Mouse (Mus musculus) heart, embryonic 16.5 days (tissue): ENCODE results near the gene Gm21188. TPM values are rescaled to one million over a fixed set of nuclear protein-coding genes. Genes with fewer than 3 reads are reported as not detected.
"Not testable (repeated sequence)": the region's sequence is repeated elsewhere in the genome, so short reads cannot be mapped to it uniquely, and the experiment has no call there.

Experiments
- ATAC-seq: fragments of 200-750 bp; cut with Nextera tagmentation; replicated peaks from 2 replicates; pipeline ENCODE4 v1.8.0; 2017; ENCODE audit warnings: moderate number of reproducible peaks; ENCODE audit not compliant: insufficient read depth, low FRiP score; ENCODE audit errors: extremely low read depth
- H3K27ac ChIP-seq: fragments of 300-500 bp; sonication (generic); 2 replicates; pipeline ENCODE4 v1.5.1; 2014; ENCODE audit warnings: mild to moderate bottlenecking, low read length, control low read depth, moderate library complexity
- H3K27me3 ChIP-seq: fragments of 300-500 bp; sonication (generic); 2 replicates; pipeline ENCODE4 v1.6.1; 2014; ENCODE audit warnings: low read length, mixed read lengths; ENCODE audit not compliant: control insufficient read depth, insufficient read depth
- H3K36me3 ChIP-seq: fragments of 300-500 bp; sonication (generic); 2 replicates; pipeline ENCODE4 v1.6.1; 2014; ENCODE audit not compliant: control insufficient read depth, insufficient read depth
- H3K4me1 ChIP-seq: fragments of 300-500 bp; sonication (generic); 2 replicates; pipeline ENCODE4 v1.6.1; 2014; ENCODE audit warnings: low read length, mixed read lengths; ENCODE audit not compliant: control insufficient read depth, insufficient read depth
- H3K4me2 ChIP-seq: fragments of 300-500 bp; sonication (generic); 2 replicates; pipeline ENCODE4 v1.6.1; 2014; ENCODE audit warnings: low read depth, mild to moderate bottlenecking, control low read depth, low read length
- H3K4me3 ChIP-seq: fragments of 300-500 bp; sonication (generic); 2 replicates; pipeline ENCODE4 v1.5.1; 2014; ENCODE audit warnings: mild to moderate bottlenecking, control low read depth, low read length
- H3K9ac ChIP-seq: fragments of 300-500 bp; sonication (generic); 2 replicates; pipeline ENCODE4 v1.6.1; 2014; ENCODE audit warnings: low read length, control low read depth
- H3K9me3 ChIP-seq: fragments of 300-500 bp; sonication (generic); replicated peaks from 2 replicates; pipeline ENCODE4 v1.6.1; 2016; ENCODE audit warnings: low read length; ENCODE audit not compliant: control insufficient read depth
- WGBS: fragments of 180-500 bp; shearing (Covaris S2); extraction: QIAGEN DNeasy Blood & Tissue Kit; methylation state at CpG from one replicate; pipeline ENCODE4 v1.1.7; 2014; 5-methylcytosine and 5-hydroxymethylcytosine counted together
- polyA plus RNA-seq: library from polyadenylated mRNA; unstranded; fragments of >200 nt; fragmentation: Nextera tagmentation; extraction: Ambion mirVana; gene quantifications from 2 replicates; pipeline ENCODE4 v1.2.1, GENCODE M21; 2015

Gene Gm21188
- polyA plus RNA-seq, result 0.14 TPM in 1 of 2 replicates, not detected in the other

DNA sequence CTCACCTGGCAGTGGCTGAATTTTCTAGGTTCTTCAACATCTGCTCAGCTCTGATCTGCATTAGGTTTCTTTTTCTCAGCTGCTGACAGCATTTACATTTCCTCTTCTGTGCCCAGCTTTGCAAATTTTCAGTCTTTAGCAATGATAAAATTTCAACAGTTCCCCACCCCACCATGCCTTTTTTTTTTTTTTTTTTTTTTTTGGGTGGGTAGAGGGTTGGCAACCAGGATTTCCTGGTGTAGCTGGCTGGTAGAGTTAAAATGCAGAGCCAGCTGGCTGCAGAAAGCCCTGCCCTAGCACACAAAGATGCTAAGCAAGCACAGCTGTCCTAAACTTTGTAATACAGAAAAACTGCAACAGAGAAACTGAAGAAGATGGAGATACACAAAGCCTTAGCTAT is at the start of gene Gm21188:
TSS of gene Gm21188 (minus strand) at position 110 of the 400 bp plus-strand sequence.
- H3K9me3 ChIP-seq, H3K27ac ChIP-seq, H3K4me1 ChIP-seq, H3K4me2 ChIP-seq, ATAC-seq, H3K36me3 ChIP-seq, H3K4me3 ChIP-seq, H3K9ac ChIP-seq, H3K27me3 ChIP-seq: not testable (repeated sequence)

DNA sequence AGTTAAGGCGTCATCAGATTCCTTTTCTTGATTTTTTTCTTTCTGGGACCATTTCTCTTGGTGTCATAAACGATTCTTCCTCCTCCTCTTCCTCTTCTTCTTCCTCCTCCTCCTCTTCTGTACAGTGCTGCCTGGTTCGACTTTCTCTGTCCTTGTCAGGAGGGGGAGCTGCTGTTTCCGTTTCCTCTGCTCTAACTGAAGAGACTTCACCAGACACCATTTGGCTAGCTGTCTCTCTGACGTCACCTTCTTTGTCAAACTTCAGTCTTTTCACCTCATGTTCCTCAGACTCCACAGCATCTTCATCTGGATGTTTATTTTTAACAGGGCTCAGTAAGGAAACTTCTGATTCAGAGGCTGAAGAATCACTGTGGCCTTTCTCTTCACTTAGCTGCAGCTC is 47.3 kb upstream of the Gm21188 start:
- not testable (repeated sequence) for H3K36me3 ChIP-seq, H3K9me3 ChIP-seq, H3K4me2 ChIP-seq, H3K4me3 ChIP-seq, H3K27ac ChIP-seq, H3K9ac ChIP-seq, H3K27me3 ChIP-seq, H3K4me1 ChIP-seq, ATAC-seq
- no CpG with 5 or more reads among the region's 5 CpGs for WGBS

DNA sequence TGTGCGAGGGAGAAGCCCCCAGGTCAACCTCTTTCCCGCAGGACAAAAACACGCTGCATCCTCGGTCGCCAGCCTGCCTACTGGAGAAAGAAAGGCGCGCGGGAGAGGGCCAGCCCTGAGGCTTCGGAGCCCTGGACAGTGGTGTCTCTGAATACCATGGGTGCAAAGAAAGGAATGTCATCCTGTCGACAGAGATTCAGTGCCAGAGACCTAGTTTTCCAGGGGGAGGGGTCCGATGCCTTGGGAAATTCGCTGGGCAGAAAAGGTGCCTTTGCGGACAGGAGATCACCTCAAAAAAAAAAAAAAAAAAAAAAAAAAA is 44.9 kb upstream of the Gm21188 start:
- H3K9me3 ChIP-seq, H3K9ac ChIP-seq, H3K4me2 ChIP-seq, H3K4me1 ChIP-seq, ATAC-seq, H3K27me3 ChIP-seq, H3K36me3 ChIP-seq, H3K27ac ChIP-seq: not testable (repeated sequence)
- WGBS, result 0% methylated on average over 5 of the region's 13 CpGs
- peak overlapping the region; percentile 29; the same call in 1 of the 2 replicates for H3K4me3 ChIP-seq

DNA sequence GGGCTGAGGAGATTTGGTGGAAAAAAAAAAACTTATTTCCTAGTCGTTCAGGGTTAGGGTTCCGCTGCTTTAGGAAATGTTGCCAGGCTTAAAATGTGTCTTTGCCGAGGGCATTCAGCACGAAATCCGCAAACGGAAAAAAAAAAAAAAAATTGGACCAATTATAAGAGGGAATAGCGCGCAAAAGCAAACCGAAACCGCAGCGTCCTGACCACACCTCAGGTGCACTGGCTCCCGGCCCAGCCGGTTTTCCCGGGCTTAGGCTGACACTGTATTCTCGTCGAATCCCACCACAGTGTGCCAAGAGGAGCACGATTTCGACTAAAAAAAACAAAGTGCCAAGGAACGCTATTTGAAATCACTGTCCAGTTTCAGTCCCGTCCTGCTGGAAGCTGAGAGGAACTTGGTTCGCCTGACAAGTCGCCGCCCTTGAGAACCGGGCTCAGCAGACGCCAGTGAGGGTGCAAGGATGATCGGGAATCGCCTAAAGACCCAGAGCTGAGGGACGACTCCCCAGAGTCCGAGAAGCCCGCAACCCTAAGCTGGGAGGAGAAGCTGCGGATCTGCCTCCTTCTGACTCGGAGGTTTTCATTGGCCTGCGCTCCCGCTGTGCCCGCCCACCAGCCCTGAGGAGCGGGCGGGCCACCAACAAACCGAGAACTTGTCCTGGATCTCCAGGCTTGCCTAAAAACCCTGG is 44.4 kb upstream of the Gm21188 start:
- WGBS, result 1% methylated on average over 24 of the region's 38 CpGs
- Histone ChIP-seq H3K4me3 (peak overlapping the region; percentile 44), H3K4me2 (peak overlapping the region; percentile 52)
- not testable (repeated sequence) for H3K36me3 ChIP-seq, H3K27me3 ChIP-seq, H3K27ac ChIP-seq, H3K4me1 ChIP-seq, H3K9ac ChIP-seq, H3K9me3 ChIP-seq
- ATAC-seq, result peak; percentile 62; the same call in 1 of the 2 replicates

DNA sequence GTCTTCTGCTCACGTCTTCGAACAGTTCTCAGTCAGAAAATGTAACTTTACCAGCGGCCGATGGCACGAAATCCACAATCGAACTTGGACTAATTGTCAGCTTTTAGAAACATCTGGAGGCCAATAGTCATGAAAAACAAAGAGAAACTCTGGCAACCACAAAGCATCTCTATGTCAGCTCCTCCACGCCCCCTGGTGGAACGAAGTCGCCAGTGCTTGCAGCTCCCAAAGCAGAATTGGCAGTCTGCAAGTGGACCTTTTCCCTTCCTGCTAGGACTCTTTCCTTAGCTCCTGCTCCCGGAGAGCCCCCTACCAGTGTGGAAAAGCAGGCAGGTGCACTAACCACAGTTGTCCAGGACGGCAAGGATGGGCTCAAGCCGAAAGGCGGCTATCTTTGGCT is 41.0 kb upstream of the Gm21188 start:
- not testable (repeated sequence) for H3K4me3 ChIP-seq, H3K36me3 ChIP-seq, H3K9ac ChIP-seq, H3K9me3 ChIP-seq, H3K4me1 ChIP-seq, H3K27me3 ChIP-seq, H3K27ac ChIP-seq, H3K4me2 ChIP-seq, ATAC-seq
- no CpG with 5 or more reads among the region's 13 CpGs for WGBS

DNA sequence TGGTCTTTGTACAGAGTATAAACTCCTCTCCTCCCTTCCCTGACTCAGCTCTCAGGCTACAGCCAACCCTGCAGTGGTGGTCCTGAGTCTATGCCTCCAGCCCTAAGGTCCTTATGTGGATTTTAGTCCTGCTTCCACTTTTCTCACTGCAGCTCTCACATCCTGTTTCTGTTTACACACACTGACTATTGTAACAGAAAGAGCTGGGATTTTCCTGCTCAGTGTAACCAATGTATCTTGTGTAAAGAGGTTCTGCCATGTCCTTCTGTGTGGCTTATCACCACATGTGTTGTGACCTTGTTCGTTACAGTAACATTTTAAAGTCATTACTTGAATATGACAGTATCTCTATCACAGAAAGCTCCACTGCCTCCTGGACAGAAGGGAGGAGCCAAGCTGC is 27.6 kb upstream of the Gm21188 start:
- ATAC-seq, H3K4me3 ChIP-seq, H3K4me2 ChIP-seq, H3K9me3 ChIP-seq, H3K4me1 ChIP-seq, H3K27me3 ChIP-seq, H3K9ac ChIP-seq, H3K27ac ChIP-seq, H3K36me3 ChIP-seq: not testable (repeated sequence)
- no CpG with 5 or more reads among the region's 1 CpGs for WGBS

DNA sequence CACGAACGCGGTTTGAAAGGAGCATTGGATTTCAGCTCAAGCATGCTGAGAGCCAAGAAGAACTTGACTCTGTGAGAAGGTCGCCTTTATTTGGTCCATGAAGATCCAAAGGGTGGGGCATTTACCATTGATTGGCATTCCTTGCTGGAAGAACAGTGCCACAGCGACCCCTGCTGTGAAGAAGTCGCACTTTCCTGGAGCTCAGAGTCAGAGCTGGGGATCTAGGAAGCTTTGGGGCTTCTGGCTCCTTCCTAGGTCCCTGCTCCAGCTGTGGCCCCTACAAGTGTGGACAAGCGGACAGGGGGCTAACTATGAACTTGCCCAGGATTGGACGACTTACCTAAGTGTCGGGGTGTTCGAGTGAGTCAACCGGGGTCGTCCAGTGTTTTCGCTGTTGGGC is 18.9 kb upstream of the Gm21188 start:
- no CpG with 5 or more reads among the region's 13 CpGs for WGBS
- not testable (repeated sequence) for ATAC-seq, H3K27ac ChIP-seq

DNA sequence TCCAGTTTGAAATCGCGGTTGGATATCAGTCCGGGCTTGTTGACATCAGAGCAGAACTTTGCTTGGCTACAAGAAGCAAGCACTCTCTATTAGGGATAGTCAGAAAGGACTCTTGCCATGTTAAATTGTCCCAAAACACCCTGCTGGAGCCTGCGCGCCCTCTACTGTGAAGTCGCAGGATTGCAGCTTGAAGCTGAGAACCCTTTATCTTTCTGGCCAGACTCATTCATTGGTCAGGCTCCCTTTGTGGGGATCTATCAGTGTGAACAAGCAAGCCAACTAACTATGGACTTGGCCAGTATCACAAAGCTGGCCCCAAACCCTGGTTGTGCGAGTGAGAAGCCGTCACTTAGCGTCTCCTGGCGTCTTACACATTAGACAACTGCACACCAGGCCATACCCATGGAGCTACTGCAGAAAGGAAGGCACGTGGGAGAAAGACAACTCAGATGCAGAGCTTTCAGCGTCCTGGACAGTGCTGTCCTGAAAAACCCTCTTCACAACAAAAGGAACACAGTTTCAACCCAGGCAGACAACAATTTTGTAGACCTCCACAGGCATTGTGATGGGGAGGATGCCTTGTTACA is 18.1 kb upstream of the Gm21188 start:
- not testable (repeated sequence) for H3K4me2 ChIP-seq, H3K9me3 ChIP-seq, H3K27me3 ChIP-seq, H3K9ac ChIP-seq, ATAC-seq, H3K4me3 ChIP-seq, H3K4me1 ChIP-seq, H3K27ac ChIP-seq, H3K36me3 ChIP-seq
- no CpG with 5 or more reads among the region's 12 CpGs for WGBS

More for the DNA sequence above, 18.9 kb upstream of the Gm21188 start:
- not testable (repeated sequence) for H3K4me2 ChIP-seq, H3K9ac ChIP-seq, H3K4me1 ChIP-seq, H3K36me3 ChIP-seq, H3K27me3 ChIP-seq, H3K9me3 ChIP-seq, H3K4me3 ChIP-seq

DNA sequence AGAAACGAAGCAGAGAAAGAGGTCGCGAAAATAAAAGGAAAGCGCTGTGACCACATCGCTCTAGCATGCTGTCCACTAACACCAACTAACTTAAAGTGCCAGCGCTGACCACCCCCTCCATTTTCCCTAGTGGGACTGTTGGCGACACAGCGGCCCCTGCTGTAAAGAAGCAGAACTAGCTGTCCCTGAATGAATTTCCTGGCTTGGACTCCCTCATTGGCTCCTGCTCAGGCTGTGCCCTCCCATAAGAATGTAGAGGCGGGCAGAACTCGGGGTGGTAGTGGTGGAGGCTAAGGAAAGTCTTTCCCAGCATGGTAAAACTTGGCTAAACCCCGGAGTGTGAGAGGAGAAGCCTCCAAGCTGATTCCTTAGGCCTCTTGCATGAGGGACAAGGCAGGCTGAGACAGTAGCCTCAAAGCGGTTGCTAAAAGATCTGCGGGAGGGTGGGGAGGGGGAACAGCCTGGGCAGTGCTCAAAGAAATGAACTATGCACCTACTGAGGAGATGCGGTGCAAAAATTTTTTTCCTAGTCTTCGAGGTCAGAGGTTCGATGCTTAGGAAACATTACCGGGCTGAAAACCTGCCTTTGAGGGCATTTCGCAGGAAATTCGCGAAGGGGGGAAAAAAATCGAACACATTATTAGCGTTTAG is 11.6 kb upstream of the Gm21188 start:
- not testable (repeated sequence) for H3K4me3 ChIP-seq, H3K9ac ChIP-seq, H3K9me3 ChIP-seq, H3K27ac ChIP-seq, ATAC-seq, H3K4me2 ChIP-seq, H3K4me1 ChIP-seq, H3K36me3 ChIP-seq, H3K27me3 ChIP-seq
- no CpG with 5 or more reads among the region's 22 CpGs for WGBS
